Mouse (Mus musculus) mesoderm, embryonic 11.5 days (tissue): ENCODE measurements around the gene Fads6.

Source experiments
- DNase-seq: peaks from one replicate; pipeline ENCODE4 v3.0.0-alpha.2; 2012; ENCODE audit warnings: low read depth, low spot score

Gene Fads6

GRCm38 (mm10) chr11:115251258-115251657 lies 46.2 kb downstream of the Fads6 start:
- DNase-seq, result no peak

- DNase-seq, result no peak
These were observed 46.9 kb downstream of the Fads6 start for GRCm38 (mm10) chr11:115250405-115251090.

GRCm38 (mm10) chr11:115249721-115250404 lies 47.6 kb downstream of the Fads6 start:
- DNase-seq, result no peak

- DNase-seq, result no peak
These were observed 49.5 kb downstream of the Fads6 start for GRCm38 (mm10) chr11:115247945-115248344.

- DNase-seq, result no peak
These were observed 50.2 kb downstream of the Fads6 start for GRCm38 (mm10) chr11:115247240-115247639.

- DNase-seq, result no peak
These were observed 51.1 kb downstream of the Fads6 start for GRCm38 (mm10) chr11:115246386-115246785.

GRCm38 (mm10) chr11:115244840-115245239 lies 52.6 kb downstream of the Fads6 start:
- DNase-seq, result no peak

- DNase-seq, result no peak
These were observed 53.7 kb downstream of the Fads6 start for GRCm38 (mm10) chr11:115243783-115244182.

- no peak for DNase-seq
These were observed 54.7 kb downstream of the Fads6 start for GRCm38 (mm10) chr11:115242746-115243145.

GRCm38 (mm10) chr11:115241402-115241801 lies 56.1 kb downstream of the Fads6 start:
- DNase-seq, result no peak

GRCm38 (mm10) chr11:115236570-115236969 lies 60.9 kb downstream of the Fads6 start:
- DNase-seq, result peak; percentile 70

- no peak for DNase-seq
These were observed 63.0 kb downstream of the Fads6 start for GRCm38 (mm10) chr11:115234320-115235044.

- DNase-seq, result no peak
These were observed 63.8 kb downstream of the Fads6 start for GRCm38 (mm10) chr11:115233526-115234290.

- DNase-seq, result no peak
These were observed 64.6 kb downstream of the Fads6 start for GRCm38 (mm10) chr11:115232889-115233288.

- DNase-seq, result no peak
These were observed 65.5 kb downstream of the Fads6 start for GRCm38 (mm10) chr11:115231924-115232323.

GRCm38 (mm10) chr11:115231168-115231915 lies 66.1 kb downstream of the Fads6 start:
- no peak for DNase-seq
